Mouse (Mus musculus) left cerebral cortex, adult 18-20 months (tissue): ENCODE data around the gene Dnajc28. TPM values are rescaled to one million over a fixed set of nuclear protein-coding genes. Genes with fewer than 3 reads are reported as not detected.

Experiments
- DNase-seq, 2 experiments: peaks; one replicate each; pipeline ENCODE4 v3.0.0; 2021 to 2022; ENCODE audit warnings: low spot score in 2 of 2, mixed read lengths in 1 of 2
- total RNA-seq, 2 experiments: library from RNA; stranded (reverse); gene quantifications; 2 replicates each; pipeline ENCODE4 v1.2.3; 2021

Gene Dnajc28
- total RNA-seq, 2 experiments from 2014 or later = 8.3 to 8.6 TPM

DNA sequence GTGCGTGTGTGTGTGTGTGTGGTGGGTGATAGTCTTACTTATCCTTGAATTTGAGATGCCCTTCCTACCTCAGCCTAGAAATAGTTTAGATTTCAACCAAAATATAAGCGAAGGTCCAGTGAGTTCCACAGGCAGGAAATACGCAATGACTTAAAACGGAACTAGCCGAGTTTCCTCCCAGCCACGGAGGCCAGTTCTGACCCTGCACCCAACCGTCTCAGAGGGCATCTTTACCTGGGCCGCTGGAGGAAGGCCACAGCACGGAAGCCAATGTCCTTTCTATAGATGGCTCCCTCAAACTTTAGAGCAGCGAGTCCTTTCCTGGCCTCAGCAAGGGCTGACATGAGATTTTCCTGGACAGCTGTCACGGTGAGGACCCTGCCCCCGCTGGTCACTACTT, 14.8 kb upstream of the Dnajc28 start:
- no peak for DNase-seq

DNA sequence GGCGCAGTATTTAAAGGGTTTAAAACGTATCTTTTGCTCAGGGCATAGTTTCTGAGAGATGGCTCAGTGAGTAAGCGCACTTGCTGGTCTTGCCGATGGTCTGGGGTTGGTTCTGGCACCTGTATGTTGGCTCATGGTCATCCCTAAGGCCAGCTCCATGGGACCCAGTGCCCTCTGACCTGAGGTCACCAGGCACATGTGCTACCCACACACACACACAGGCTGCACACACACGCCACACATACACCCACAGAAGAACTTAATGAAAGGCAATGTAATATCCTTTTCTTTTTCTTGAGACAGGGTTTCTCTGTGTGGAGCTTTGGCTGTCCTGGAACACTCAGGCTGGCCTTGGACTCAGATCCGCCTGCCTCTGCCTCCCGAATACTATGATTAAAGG, 14.1 kb upstream of the Dnajc28 start:
- no peak for DNase-seq

DNA sequence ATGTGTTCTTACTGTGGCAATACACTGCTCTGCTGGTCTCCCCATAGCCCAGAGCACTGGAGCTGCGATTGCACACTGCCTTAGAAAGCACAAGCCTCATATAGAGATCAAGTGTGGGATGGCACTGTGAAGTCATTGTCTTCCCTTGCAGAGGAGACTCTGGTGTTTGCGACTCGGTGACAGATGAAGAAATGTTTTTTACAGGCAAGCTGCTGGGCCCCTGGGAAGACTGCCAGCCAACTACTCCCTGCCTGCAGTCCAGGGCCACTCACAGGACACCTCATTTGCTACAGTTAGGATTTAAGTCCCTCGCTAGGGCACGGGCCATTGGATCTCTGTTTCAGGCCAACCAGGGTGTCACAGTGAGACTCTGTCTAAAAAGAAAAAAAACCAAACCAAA, 13.6 kb upstream of the Dnajc28 start:
- DNase-seq = peak in 1 of 2 experiments; percentile 42

DNA sequence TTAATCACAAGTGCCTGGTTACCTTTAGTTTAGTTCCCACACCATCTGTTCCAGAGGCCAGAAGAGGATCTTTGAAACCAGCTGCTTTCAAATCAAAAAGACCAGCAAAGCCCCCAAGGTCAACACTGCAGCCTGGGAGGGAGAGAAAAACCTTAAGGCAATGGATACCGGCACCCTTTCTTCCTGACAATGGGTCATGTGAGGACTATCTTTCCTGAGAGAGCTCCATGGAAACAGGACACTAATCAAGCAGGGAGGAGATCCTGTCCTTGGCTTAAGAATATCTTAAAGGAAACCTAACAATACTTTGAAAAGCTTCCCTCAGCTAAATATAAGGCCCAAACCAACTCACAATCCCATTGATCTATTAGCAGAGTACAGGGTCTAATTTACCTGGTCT, 11.8 kb upstream of the Dnajc28 start:
- DNase-seq = no peak

DNA sequence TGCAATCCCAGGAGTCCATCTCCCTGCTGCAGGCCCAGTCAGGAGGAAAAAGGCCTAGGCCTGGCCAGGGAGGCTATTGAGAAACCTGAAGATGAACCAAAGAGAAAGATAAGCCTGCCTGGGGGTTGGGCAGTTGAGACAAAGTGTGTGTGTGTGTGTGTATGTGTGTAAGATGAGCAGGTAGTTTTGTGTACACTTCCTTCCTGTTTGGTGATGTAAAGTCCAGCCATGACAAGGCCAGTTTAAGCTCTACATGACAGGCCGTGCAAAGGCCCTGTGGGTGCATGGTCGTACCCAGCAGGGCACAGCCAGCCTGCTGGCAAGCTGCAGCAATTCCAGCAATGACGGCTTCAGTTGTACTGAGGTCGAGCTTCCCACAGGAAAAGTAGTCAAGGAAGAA, 10.9 kb upstream of the Dnajc28 start:
- DNase-seq = no peak

DNA sequence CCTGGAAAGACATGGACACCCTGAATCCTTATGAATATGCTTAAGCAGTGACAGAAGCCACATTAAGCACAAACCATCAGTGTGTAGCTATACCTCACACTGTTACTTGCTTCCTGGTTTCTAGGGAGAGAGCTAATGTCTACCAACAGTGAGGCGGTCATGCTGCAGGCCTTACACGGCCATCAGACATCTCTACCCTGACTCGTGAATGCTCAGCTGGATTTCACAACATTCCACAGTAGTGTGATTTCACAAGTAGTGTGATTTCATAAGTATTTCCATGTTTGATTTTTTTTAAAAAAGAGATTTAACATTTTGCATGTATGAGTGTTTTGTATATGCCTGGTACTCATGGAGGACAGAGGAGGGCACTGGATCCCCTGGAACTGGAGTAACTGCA, 9.8 kb upstream of the Dnajc28 start:
- no peak for DNase-seq

DNA sequence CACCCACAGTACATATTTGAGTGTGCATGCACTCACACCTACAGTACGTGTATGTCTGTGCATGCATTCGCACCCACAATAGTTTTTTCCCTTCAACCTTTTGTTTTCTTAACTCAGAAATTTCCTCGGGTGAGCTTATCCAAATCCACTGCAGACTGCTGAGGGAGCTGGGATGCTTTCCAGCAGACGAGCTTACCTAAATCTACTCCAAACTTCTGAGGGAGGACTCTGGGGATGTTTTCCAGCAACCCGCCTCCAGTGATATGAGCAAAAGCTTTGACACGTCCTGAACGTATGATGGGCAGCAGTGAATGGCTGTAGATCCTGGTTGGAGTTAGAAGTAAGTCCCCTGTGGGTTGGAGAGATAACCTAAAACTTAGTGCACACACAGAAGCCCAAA, 9.0 kb upstream of the Dnajc28 start:
- peak; percentile 26 to 36 for DNase-seq

DNA sequence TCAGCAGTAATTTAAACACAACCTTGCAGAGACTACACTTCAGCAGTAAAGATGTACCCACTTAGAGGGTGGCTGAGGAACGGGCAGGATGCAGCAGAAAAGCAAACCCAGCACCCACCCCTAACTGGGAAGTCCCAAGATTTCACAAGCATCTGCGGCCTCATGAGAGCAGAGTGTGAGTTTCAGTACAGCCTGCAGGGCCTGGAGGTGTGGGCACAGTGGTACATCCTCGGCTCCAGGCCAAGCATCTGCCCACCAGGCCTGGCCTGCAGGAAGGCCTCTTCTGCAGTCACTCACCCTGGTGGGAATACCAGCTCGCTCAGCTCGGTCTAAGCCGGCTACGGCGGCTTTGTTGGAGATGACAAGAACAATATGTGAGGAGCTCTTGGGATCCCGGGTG, 4.2 kb upstream of the Dnajc28 start:
- DNase-seq = no peak

DNA sequence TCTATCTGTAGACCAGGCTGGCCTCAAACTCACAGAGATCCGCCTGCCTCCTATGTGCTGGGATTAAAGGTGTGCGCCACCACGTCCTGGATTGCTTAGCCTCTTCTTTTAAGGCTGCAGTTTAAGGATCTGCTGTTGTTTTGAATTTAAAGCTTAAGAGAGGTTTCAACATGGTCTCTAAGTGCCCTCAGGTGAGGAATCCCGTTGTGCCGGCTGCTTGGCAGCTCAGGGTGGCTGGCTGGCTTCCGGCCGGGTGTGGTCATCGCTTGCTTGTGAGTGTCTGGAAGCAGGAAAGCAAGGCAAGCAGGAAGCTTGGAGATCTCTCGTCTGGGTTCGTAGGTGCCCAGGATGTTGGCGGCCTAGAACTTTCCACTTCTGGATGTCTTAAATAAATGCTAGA, 2.2 kb upstream of the Dnajc28 start:
- DNase-seq = no peak

DNA sequence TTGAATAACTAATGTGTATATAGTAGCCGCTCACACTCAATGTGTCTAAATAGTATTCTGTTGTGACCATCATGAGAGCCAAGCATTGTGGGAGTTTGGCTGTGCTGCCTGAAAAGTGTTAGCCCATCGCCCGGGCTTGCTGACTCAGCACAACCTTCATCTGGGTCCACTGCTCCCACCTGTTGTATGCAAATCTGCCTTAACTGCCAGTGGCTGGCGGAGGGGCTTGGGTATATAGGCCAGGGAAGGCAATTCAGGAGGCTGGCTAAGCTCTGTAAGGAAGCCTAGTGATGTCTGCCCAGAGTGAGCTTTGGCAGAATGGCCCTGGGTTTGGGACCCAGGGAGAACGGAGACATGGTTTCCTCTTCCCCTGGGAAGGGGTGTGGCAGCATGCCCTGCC, 1.4 kb upstream of the Dnajc28 start:
- no peak for DNase-seq

DNA sequence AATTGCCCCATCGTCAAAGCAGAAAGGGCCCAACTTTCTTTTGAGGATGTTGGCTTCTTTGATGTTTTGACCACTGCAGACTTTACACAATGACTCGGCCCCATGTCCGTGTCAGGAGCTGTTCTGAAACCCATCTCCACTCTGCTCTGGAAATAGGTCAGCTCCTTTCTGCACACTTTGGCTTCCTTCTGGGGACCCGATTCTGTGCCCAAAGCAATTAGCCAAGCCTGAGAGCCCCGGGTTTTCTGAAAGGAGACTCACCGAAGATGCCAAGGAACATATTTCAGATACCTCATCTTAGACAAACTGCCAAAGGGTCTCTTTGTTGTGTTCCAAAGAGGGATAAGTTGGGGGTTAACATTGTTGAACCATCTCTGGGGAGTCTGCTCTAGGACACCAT, 4.3 kb downstream of the Dnajc28 start:
- no peak for DNase-seq

DNA sequence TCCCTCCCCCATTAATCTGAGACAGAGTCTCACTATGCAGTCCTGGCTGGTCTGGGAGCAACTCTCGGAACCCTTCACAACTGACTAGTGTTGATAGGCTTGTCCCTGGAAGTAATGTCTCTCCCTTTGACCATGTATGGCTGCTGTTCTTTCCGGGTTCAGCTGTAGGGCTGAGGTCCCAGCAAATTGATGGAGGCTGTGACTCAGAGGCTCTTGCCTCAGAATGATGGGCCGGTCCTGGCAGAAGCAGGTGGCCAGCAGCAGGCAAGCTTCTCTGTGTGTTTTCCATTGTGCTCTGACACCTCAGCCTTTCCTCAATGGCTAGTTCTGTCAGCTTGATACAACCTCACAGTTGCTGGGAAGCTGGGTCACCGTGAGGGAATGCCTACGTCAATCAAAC, 6.3 kb downstream of the Dnajc28 start:
- DNase-seq = no peak

DNA sequence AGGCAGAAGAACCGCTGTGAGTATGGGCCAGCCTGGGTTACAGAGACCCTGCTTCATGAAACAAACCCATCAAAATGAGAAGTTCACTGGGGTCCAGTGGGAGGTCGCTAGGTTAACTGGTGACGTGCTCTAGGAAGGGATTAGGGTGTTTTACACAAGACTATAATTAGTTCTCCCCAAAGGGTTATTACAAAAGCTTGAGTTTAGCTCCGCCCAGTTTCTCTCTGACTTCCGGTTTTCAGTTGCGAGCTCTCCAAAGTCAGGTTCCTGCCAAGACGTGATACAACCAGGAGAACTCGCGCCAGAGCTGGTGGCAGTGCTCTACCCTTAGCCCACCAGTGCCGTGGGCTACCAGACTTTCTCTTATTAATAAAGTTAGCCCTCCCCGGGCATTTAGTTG, 7.6 kb downstream of the Dnajc28 start:
- no peak for DNase-seq

DNA sequence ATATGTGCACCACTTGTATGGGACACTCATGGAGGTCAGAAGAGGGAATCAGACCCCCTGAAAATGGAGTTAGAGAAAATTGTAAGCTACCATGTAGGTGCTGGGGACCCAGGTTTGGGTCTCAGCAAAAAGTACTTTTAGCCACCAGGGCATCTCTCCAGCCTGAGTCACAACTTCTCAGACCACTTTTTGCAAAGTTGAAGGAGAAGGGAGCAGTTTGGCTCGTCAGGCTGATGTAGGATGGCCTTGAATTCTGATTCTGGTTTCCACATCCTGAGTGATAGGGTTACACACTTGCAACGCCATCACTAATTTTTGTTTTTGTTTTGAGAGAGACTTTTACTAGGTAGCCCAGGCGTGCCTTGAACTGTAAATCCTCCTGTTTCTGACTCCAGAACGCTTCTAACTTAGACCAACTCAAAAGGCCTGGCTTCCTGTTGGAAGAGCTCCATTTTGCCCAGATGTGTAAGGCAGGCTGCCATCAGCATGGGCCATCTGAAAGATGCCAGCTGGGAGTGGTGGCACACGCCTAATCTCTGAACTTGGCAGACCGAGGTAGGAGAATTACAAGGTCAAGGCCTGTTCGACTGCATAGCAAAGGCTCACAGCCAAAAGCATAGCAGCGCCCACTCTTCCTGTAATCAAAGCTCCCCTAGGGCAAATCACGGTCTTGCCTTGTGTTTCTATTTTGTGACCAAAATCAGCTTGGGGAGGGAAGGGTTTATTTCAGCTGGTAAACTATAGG, 9.2 kb downstream of the Dnajc28 start:
- no peak for DNase-seq

DNA sequence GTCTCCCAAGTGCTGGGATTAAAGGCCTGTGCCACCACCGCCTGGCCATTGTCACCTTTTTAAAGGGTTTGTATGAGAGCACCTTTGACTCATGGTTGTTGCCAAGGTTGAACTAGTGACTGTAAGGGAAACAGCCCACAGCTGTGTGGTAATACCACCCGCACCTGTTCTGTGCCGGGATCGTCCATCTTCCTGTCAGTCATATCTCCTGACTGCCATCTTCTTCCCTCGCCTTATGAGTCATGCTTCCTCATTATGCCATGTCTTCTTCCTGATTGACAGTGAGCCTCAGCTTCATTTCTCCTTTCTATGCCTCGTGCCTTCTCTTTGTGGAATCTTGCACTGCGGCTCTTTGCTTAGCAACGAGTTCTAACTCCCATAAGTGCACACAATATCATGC, 11.9 kb downstream of the Dnajc28 start:
- no peak for DNase-seq

DNA sequence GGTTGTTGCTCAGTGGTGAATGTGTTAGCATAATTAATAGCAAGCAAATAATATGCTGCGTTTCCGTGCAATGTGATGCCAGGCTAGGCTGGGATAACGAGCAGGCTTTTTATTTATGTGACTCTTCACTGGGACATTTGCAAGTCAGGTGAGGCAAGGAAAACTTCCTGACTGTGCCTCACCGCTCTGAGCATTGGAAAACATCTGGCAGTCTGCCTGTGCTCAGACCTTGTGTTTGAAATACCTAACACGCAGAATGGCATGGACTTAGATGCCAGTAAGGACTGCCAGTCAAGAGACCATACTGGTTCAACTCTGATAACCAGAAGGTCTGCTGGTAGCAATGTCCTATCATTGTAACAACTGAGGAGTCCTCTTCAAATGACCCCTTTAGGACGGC, 13.7 kb downstream of the Dnajc28 start:
- DNase-seq = no peak

DNA sequence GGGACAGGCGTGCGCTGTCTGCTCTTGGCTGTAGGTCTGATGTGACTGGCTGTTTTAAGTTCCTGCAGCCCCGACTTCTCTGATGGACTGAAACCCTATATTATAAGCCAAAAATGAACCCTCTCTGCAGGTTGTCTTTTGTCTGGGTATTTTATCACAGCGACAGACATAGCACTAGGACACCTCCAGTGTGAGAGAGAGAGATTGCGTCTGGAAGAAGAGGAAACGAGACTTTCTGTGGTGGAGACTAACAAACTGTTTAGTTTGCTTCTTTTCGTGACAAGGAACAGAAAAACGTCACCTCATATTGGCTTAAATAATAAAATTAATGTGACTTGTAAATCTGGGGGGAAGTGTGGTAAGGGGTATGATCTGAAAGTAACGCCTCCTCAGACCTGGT, 17.1 kb downstream of the Dnajc28 start:
- DNase-seq = no peak

DNA sequence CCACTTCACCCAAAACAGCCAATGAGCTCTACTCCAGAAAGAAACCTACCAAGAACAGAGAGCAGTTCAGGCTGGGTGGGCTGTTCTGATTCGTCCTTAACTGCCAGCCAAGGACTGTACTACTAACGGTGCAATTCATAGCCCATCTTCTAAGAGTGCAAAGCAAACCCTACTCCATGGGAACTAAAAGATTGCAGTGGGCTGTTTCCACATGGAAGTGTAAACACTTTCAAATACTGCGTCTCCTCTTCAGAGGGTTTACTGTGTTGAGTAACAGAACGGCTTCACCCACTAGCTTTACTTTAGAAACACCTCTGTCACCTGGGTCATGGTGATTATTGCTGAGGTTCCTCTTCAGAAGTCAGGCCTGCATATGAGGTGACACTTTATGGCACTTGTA, 17.7 kb downstream of the Dnajc28 start:
- no peak for DNase-seq

DNA sequence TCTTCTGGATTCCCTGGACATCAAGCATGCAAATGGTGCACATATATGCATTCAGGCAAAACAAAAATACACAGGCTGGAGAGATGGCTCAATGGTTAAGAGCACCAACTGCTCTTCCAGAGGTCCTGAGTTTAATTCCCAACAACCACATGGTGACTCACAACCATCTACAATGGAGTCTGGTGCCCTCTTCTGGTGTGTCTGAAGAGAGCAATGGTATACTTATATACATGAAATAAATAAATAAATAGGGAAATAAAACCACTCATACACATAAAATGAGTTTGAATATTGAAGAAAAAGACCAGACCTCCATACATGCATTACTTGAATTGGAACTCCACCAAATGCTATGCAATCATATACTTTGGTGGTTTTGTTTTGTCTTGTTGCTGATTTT, 19.6 kb downstream of the Dnajc28 start:
- DNase-seq = no peak

DNA sequence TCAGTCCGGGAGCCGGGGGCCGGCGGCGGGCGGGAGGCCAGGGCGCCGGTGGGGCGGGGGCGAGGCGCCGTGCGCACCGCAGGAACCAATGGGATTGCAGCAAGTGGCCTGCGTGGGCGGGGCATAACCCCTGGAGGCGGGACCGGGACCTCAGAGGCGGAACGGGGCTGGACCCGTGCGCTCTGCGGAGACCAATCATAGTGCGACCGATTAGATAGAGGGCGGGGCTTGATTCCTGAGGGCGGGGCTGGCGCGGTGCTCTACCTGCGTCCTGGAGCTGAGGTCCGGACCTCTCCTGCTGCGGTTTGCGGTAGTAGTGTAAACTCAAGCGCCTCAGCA, 21.2 kb downstream of the Dnajc28 start, which contains the start of gene Tmem50b:
Tmem50b (minus strand) TSS at position 129 of the 339 bp plus-strand sequence.
- DNase-seq = peak; percentile 99 to 100

DNA sequence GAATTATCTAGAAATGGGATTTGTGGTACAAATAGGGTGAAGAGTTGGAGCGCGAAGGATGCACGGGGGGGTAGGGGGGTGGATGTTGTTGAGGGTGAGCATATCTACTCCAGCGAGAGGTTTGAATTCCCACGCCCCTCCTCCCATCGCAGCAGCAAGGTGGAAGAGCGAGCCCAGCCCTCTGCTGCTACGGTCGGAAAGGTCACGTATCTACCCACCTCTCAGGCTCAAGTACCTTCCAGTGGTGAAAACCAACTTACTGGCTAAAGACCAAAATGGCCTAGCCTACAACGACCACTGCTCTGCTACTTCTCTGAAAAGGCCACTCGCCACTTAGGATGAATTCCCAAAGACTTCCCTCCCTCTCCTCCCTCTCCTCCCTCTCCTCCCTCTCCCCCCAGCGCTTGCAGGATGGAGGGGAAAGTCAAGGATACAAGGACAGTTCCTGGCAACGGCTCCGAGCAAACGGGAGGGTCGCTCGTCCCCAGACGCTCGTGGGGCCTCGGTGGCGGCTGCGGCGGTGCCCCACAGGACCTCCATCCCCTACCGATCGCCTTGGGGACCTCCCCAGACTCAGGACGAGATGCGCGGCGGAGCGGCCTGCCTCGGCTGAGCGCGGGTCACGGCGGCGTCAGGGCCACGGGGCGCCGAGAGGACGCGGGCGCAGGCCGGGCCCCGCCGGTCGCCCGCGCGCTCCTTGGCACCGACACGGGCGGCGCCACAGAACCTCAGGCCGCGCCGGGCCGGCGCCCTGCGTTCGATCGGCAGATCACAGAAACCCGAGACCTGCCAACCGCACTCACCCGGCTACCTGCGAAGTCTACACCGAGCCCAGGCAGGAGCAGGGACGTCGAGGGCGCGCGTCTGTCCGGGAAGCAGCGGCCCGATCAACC, 21.8 kb downstream of the Dnajc28 start:
- DNase-seq = peak in 1 of 2 experiments; percentile 24

DNA sequence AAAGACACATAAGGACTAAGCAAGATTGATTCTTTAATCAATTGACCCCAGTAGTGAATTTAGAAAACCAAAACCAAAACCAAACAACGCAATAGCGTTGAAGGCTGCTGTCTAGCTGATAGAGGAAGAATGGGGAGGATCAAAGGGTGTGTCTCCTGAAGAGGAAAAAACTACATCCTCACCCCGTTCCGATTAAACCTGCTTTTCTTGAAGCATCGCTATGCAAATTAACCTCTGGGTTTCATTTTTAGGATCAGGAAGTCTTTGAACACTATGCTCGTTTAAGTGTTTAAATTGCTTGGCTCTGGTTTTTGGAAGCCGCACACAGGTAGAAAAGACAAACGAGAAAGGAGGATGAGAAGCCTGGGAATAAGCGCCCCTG, 22.4 kb downstream of the Dnajc28 start:
- no peak for DNase-seq

DNA sequence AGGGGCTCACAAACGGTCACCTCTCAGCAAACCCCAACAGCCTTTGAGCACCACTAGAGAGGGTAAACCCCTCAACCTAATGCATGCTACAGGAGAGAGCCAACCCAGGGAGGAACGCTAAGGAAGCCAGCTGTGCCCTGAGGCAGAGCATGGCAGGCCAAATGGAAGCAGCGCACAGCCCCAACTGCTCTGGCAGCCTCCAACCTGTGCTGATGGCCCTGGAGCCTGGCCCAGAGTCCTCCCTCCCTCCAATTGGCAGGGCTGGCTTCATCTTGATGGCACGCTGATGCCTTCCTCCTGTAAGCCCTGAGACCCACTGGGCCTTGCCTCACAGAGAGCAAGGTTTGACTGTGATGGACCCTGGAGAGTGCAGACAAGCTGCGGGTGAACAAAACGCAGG, 23.8 kb downstream of the Dnajc28 start:
- peak in 1 of 2 experiments; percentile 20 for DNase-seq
